Mouse (Mus musculus) kidney, embryonic 14.5 days (tissue): ENCODE data around the gene Sept5. TPM values are rescaled to one million over a fixed set of nuclear protein-coding genes. Genes with fewer than 3 reads are reported as not detected.
A peak's percentile ranks its signal among the peaks of the same experiment; 100 is the strongest.

Source experiments
- ATAC-seq: fragments of 200-750 bp; cut with Nextera tagmentation; 2 replicates; pipeline ENCODE4 v1.8.0; 2017; ENCODE audit warnings: moderate number of reproducible peaks, mild to moderate bottlenecking, moderate TSS enrichment, moderate library complexity; ENCODE audit not compliant: low FRiP score, low TSS enrichment
- H3K27ac ChIP-seq: fragments of 300-500 bp; sonication (generic); 2 replicates; pipeline ENCODE4 v1.5.1; 2014; ENCODE audit warnings: low read depth, mild to moderate bottlenecking, low read length, moderate library complexity, mixed read lengths
- H3K27me3 ChIP-seq: fragments of 300-500 bp; sonication (generic); 2 replicates; pipeline ENCODE4 v1.6.1; 2014; ENCODE audit warnings: mild to moderate bottlenecking, low read length; ENCODE audit not compliant: control insufficient read depth, insufficient read depth
- H3K36me3 ChIP-seq: fragments of 300-500 bp; sonication (generic); 2 replicates; pipeline ENCODE4 v1.6.1; 2014; ENCODE audit warnings: low read length, mixed read lengths; ENCODE audit not compliant: control insufficient read depth, insufficient read depth
- H3K4me1 ChIP-seq: fragments of 300-500 bp; sonication (generic); 2 replicates; pipeline ENCODE4 v1.6.1; 2014; ENCODE audit warnings: low read length, mixed read lengths; ENCODE audit not compliant: control insufficient read depth, insufficient read depth
- H3K4me2 ChIP-seq: fragments of 300-500 bp; sonication (generic); replicated peaks from 2 replicates; pipeline ENCODE4 v1.6.1; 2014; ENCODE audit warnings: low read depth, mild to moderate bottlenecking, low read length
- H3K4me3 ChIP-seq: fragments of 300-500 bp; sonication (generic); 2 replicates; pipeline ENCODE4 v1.5.1; 2014; ENCODE audit warnings: mild to moderate bottlenecking, low read length
- H3K9ac ChIP-seq: fragments of 300-500 bp; sonication (generic); 2 replicates; pipeline ENCODE4 v1.6.1; 2014; ENCODE audit warnings: low read depth, mild to moderate bottlenecking, low read length, moderate library complexity
- H3K9me3 ChIP-seq: fragments of 300-500 bp; sonication (generic); 2 replicates; pipeline ENCODE4 v1.6.1; 2016; ENCODE audit warnings: low read length; ENCODE audit not compliant: control insufficient read depth
- WGBS: fragments of 180-500 bp; shearing (Covaris S2); extraction: QIAGEN DNeasy Blood & Tissue Kit; methylation state at CpG from one replicate; pipeline ENCODE4 v1.1.7; 2014; 5-methylcytosine and 5-hydroxymethylcytosine counted together
- polyA plus RNA-seq: library from polyadenylated mRNA; unstranded; fragments of >200 nt; fragmentation: Nextera tagmentation; extraction: Ambion mirVana; gene quantifications from 2 replicates; pipeline ENCODE4 v1.2.1, GENCODE M21; 2014

The Sept5 gene
- 12.2 and 14.2 TPM in 2 replicates for polyA plus RNA-seq

DNA sequence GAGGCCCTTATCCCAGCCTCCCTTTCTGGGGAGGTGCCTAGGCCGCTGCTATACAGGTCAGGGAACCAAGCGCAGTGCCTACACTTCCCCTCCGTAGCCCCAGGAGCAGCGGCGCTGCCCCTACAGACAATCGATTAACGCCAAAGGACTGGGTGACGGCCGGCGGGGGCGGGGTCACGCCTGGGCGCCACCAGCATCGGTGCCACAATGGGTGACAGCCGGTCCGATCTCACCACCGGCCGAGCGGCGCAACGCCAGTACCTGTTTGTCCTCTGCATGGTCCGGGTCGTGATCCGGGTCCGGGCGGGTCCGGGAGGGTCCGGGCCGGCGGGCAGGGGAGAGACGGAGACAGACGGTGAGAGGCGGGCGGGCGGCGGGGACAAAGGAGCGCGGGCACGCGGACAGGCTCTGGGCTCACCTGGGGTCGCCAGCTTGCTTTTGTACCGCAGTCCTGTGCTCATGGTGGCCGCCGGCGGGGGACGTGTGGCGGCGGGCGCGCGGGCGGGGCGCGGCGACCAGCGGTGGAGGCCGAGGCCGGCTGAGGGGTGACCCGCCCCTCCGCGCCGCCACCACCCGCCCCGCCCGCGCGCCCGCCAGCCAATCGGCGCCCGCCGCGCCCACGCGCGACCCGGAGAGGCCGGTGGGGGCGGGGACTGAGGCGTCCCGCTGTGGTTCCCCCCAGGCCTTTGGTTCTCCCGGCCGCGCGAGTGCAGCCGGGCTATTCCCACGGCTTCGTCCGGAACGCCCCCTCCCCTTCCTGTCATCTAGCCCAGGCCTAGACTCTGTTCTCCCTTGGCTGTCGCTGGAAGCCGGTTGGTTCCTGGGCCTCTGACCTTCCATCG is at the start of gene Sept5:
TSS of gene Sept5 (minus strand) at position 565 of the 842 bp plus-strand sequence.
- H3K36me3 ChIP-seq = no peaks in the 10 kb centered on the region
- peak within 1 kb of the TSS; percentile 89 for H3K4me2 ChIP-seq
- no peak within 1 kb of the TSS for H3K27ac ChIP-seq
- H3K4me1 ChIP-seq = peaks cover 20% of the 10 kb centered on the region
- WGBS = under 1% methylated on average over 73 of the region's 93 CpGs
- H3K9me3 ChIP-seq = no peaks in the 10 kb centered on the region
- peak within 1 kb of the TSS; percentile 71 for H3K9ac ChIP-seq
- H3K27me3 ChIP-seq = peaks cover 36% of the 10 kb centered on the region
- ATAC-seq = peak; percentile 44
- H3K4me3 ChIP-seq = peak within 1 kb of the TSS; percentile 70

DNA sequence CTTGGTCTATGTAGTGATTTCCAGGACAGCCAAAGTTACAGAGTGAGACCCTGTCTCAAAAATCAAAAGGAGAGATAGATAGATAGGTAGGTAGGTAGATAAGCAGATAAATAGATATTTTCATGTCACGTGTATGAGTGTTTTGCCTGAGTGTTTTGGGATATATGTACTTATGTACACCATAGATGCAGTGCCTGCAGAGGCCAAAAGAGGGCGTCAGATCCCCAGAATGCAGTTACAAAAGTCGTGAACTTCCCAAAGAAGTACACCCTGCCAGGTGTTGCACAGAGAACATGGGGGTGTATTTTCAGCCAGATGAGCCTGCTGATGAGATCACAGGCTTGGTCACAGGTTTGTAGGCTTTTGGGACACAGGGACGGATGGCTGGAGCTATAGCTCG is 49.4 kb upstream of the Sept5 start:
- Histone ChIP-seq H3K4me1 (peaks cover 8% of the 10 kb centered on the region; the same call in 1 of the 2 replicates), H3K9ac (no peak overlapping the region), H3K27ac (no peak overlapping the region), H3K4me2 (no peak overlapping the region), H3K4me3 (no peak overlapping the region), H3K9me3 (no peaks in the 10 kb centered on the region), H3K36me3 (no peaks in the 10 kb centered on the region), H3K27me3 (no peaks in the 10 kb centered on the region)
- 46% methylated on average over 5 of the region's 5 CpGs for WGBS
- no peak for ATAC-seq

GRCm38 (mm10) chr16:18677746-18678679 is 48.3 kb upstream of the Sept5 start:
- 35% methylated on average over 17 of the region's 17 CpGs for WGBS
- H3K27ac ChIP-seq = no peak overlapping the region
- no peak overlapping the region for H3K4me3 ChIP-seq
- peaks cover 1% of the 10 kb centered on the region; the same call in 1 of the 2 replicates for H3K4me1 ChIP-seq
- H3K9ac ChIP-seq = no peak overlapping the region
- ATAC-seq = 0 out of 2 replicates have a peak, but pooled peaks have one; percentile 55
- H3K4me2 ChIP-seq = no peak overlapping the region
- H3K9me3 ChIP-seq = no peaks in the 10 kb centered on the region
- H3K27me3 ChIP-seq = no peaks in the 10 kb centered on the region
- H3K36me3 ChIP-seq = no peaks in the 10 kb centered on the region

GRCm38 (mm10) chr16:18673005-18673404 is 43.3 kb upstream of the Sept5 start:
- Histone ChIP-seq H3K4me3 (no peak overlapping the region), H3K4me2 (no peak overlapping the region), H3K9me3 (no peaks in the 10 kb centered on the region), H3K36me3 (no peaks in the 10 kb centered on the region), H3K4me1 (no peaks in the 10 kb centered on the region), H3K27ac (no peak overlapping the region), H3K27me3 (no peaks in the 10 kb centered on the region), H3K9ac (no peak overlapping the region)
- WGBS = 84% methylated on average over 3 of the region's 3 CpGs
- no peak for ATAC-seq

DNA sequence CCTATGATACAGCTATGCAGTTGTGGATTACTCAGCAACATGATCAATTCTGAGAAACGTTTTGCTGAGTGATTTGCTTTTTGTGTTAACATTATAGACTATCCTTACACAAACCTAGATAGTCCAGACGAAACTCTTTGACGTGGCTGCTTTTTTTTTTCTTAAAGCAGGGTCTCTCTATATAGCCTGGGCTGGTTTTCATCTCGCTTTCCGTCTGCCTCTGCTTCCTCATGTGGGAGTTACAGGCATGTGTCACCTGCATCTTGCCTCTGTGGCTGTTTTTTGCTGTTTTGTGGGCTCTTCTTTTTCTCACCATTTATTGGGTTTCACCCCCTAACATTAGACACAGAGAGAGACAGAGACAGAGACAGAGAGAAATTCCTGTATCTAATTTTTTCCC is 42.3 kb upstream of the Sept5 start:
- no peaks in the 10 kb centered on the region for H3K36me3 ChIP-seq
- no peaks in the 10 kb centered on the region for H3K9me3 ChIP-seq
- no peak overlapping the region for H3K4me2 ChIP-seq
- WGBS = 57% methylated on average over 5 of the region's 5 CpGs
- no peak for ATAC-seq
- no peak overlapping the region for H3K27ac ChIP-seq
- H3K9ac ChIP-seq = no peak overlapping the region
- H3K4me3 ChIP-seq = no peak overlapping the region
- H3K27me3 ChIP-seq = no peaks in the 10 kb centered on the region
- no peaks in the 10 kb centered on the region for H3K4me1 ChIP-seq

GRCm38 (mm10) chr16:18669914-18670313 is 40.2 kb upstream of the Sept5 start:
- Histone ChIP-seq H3K36me3 (no peaks in the 10 kb centered on the region), H3K27ac (no peak overlapping the region), H3K4me1 (no peaks in the 10 kb centered on the region), H3K4me2 (no peak overlapping the region), H3K27me3 (no peaks in the 10 kb centered on the region), H3K9me3 (no peaks in the 10 kb centered on the region), H3K4me3 (no peak overlapping the region), H3K9ac (no peak overlapping the region)
- no peak for ATAC-seq
- WGBS = 70% methylated on average over 6 of the region's 6 CpGs

DNA sequence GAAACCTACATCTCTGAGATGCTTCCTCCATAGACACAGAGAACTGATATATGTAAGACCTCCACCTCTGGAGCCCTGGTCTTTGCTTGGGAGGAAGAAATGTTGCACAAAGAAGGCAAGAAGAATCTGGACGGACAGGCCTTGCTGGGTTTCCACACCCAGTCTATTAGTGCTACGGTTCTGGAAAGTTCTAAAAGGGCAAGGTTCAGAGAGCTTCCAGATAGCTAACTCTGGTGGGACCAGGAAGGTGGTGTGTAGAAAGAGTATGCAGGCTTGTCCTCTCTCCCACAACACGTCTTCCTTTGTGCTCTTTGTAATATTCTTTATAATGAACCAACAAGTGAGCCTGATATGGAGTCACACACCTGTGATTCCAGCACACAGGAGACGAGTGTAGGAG is 28.8 kb upstream of the Sept5 start:
- 79% methylated on average over 4 of the region's 4 CpGs for WGBS
- Histone ChIP-seq H3K27me3 (no peaks in the 10 kb centered on the region), H3K4me2 (no peak overlapping the region), H3K27ac (no peak overlapping the region), H3K9ac (no peak overlapping the region), H3K36me3 (no peaks in the 10 kb centered on the region), H3K4me3 (no peak overlapping the region), H3K9me3 (no peaks in the 10 kb centered on the region; the same call in 1 of the 2 replicates), H3K4me1 (no peaks in the 10 kb centered on the region)
- ATAC-seq = no peak

DNA sequence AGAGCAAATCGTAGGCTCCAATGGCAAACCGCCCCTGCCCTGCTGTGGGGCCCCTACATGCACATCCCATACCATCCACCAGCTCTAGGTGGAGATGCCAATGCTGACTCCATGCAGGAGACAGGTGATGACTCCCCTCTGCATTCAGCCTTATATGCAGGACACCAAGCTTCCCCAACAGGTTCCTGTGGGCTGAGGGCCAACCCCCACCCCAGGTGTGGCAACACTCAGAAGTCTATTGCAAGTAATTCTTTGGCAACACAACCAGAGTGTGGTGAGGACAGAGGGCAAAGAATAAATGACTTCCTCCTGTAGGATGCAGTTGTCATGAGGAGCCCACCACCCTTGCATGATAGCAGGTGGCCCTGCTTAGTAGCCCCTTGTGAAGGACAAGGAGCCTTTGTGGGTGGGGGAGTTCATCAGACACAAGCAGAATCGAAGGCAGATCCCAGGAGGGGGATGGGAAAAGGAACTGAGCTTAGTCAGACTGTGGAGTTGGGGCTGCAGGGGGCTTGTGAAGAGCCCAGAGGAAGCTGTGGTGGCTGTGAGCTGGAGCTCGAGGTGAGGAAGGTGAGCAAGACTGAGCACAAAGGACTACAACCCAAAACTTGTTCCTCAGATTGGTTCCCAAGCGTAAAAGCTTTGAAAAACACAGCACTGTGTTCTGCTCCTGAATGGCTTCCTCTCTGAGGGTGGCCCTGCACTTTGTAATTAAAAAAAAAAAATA is 25.8 kb upstream of the Sept5 start:
- H3K9ac ChIP-seq = no peak overlapping the region
- no peaks in the 10 kb centered on the region for H3K4me1 ChIP-seq
- no peaks in the 10 kb centered on the region for H3K36me3 ChIP-seq
- no peak for ATAC-seq
- no peak overlapping the region for H3K4me2 ChIP-seq
- no peaks in the 10 kb centered on the region for H3K27me3 ChIP-seq
- 48% methylated on average over 5 of the region's 5 CpGs for WGBS
- no peaks in the 10 kb centered on the region; the same call in 1 of the 2 replicates for H3K9me3 ChIP-seq
- no peak overlapping the region for H3K27ac ChIP-seq
- H3K4me3 ChIP-seq = no peak overlapping the region
